Mouse (Mus musculus): ENCODE results near the gene Stra6.

The Stra6 gene

DNA sequence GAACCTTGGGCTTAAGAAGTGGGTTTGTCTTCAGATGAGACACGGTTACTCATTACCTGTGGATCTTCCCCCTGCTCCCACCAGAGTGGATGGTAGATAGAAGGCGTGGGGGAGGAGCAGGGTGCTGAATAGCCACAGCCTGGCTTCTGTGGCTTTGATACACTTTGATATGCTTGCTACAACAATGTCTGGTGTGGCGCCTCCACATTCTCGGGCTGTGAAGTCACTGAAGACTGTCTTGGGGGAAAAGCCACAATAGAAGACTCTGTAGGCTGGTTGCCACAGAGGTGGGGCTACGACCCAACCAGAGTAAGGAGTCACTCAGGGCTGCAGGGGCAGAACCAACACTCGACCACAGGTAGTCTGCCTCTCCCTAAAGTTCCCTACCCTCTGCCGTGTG lies 68.1 kb downstream of the Stra6 start:
- DNase-seq (ENCODE audit: low spot score in 2 of 2): no peak

GRCm38 (mm10) chr9:58133893-58134884 lies 70.6 kb downstream of the Stra6 start:
- DNase-seq (ENCODE audit: low spot score in 2 of 2): no peak

DNA sequence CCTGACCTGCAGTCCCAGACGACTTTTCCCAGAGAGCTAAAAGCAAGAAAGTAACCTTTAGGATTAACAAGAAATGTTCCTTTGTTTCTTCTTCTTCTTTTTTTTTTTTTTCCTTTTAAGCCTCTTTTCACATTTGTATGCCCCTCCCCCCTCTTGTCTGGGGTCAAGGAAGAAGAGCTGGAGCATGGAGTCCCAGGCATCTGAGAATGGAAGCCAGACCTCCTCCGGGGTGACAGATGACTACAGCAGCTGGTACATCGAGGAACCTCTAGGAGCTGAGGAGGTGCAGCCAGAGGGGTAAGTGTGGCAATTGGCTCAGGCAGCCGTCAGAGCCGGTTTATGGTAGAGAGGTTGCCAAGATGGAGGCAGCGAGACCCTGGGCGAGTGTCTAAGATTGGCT lies 71.3 kb downstream of the Stra6 start:
- no peak for DNase-seq (ENCODE audit: low spot score in 2 of 2)

DNA sequence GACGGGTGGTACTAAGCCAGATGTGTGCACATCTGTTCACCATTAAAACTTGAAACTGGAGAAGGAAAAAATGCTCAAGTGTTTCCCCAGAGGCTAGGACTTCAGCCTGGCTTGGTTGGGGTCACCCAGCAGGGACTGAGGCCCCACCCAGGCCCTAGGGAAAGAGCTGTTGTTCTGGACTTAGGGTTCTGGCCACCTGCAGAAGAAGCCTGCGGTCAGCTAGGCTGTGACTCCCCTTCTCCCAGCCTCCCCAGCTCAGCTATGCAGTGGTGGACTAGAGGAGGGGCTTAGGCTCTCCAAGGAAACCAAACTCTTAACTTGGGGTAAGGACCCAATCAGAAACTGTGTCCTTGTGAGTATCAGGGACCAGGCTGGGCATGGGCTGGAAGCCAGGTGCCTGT lies 72.3 kb downstream of the Stra6 start:
- no peak for DNase-seq (ENCODE audit: low spot score in 2 of 2)

- no peak for DNase-seq (ENCODE audit: low spot score in 2 of 2)
Measured at GRCm38 (mm10) chr9:58139947-58140346, 76.4 kb downstream of the Stra6 start.

GRCm38 (mm10) chr9:58143419-58143818 lies 79.8 kb downstream of the Stra6 start:
- no peak for DNase-seq (ENCODE audit: low spot score in 2 of 2)

- DNase-seq (ENCODE audit: low spot score in 2 of 2): no peak
Measured at GRCm38 (mm10) chr9:58144664-58145063, 81.1 kb downstream of the Stra6 start.

GRCm38 (mm10) chr9:58145417-58145816 lies 81.8 kb downstream of the Stra6 start:
- no peak for DNase-seq (ENCODE audit: low spot score in 2 of 2)

- no peak for DNase-seq (ENCODE audit: low spot score in 2 of 2)
Measured at GRCm38 (mm10) chr9:58148806-58149205, 85.2 kb downstream of the Stra6 start.

DNA sequence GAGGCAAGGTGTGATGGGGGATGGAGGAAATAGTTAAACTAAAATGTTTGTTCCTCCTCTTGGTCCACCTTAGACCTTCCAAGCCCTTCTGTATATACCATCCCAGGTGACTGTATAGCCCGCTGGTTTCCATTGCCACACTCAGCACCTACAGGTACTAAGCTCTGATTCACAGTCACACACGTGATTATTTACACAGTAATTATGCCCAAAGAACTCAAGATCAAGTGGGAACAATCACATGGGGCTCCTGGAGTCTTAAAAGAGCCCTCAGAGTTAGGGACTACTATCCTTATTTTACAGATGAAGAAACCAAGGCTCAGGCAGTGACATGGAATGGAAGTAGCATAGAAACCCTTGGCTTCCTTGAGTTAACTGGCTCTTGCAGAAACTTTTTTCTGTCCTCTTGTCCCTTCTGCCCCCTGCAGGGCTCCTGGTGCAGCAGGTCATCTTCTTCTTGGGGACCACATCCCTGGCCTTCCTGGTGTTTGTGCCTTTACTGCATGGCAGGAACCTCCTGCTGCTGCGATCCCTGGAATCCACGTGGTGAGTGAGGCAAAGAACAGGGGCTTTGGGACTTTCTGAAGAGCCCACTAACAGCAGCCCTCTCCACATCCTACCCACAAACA lies 87.3 kb downstream of the Stra6 start:
- DNase-seq (ENCODE audit: low spot score in 2 of 2): no peak

- DNase-seq (ENCODE audit: low spot score in 2 of 2): no peak
Measured at GRCm38 (mm10) chr9:58153095-58153494, 89.5 kb downstream of the Stra6 start.

- peak in 1 of 2 experiments; percentile 26 for DNase-seq (ENCODE audit: low spot score in 2 of 2)
Measured at GRCm38 (mm10) chr9:58155366-58155765, 91.8 kb downstream of the Stra6 start.

GRCm38 (mm10) chr9:58156819-58157560 lies 93.4 kb downstream of the Stra6 start:
- DNase-seq (ENCODE audit: low spot score in 2 of 2): no peak

DNA sequence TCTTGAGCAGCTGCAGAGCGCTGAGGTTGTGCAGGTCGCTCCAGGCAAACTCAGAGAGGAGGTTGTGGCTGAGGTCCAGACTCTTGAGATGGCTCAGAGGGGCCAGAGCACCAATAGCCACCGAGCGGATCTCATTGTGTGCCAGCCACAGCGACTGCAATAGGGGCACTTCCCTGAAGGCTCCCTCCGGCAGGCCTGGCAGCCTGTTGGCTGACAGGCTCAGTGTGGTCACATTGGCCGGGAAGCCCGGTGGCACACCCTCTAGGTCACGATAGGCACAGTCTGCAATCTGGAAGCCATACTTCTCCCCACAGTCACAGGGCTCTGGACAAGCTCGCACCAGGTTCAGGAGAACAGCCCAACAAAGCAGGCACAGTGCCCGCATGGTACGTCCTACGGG lies 94.2 kb downstream of the Stra6 start:
- DNase-seq (ENCODE audit: low spot score in 2 of 2): no peak

- no peak for DNase-seq (ENCODE audit: low spot score in 2 of 2)
Measured at GRCm38 (mm10) chr9:58158541-58159311, 95.1 kb downstream of the Stra6 start.

- DNase-seq (ENCODE audit: low spot score in 2 of 2): no peak
Measured at GRCm38 (mm10) chr9:58159855-58160254, 96.3 kb downstream of the Stra6 start.

DNA sequence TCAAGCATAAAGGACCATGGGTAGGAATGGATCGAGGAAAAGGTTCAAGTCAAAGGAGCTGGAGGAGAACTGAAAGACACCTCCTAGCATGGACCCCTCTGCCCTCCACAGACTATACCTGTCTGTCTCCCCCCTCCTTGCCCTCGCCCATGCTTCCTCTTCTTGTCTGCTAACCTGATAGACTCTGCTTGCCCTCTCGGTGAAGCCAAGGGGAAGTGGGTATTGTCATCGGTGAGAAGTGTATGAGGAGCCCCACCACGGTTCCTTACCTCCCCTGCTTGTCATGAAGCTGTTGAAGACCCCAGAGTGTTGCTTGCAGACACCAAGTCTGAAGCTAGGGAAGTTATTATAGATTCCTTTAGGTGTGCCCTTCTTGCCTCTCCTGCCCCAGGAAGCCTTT lies 96.7 kb downstream of the Stra6 start:
- DNase-seq (ENCODE audit: low spot score in 2 of 2): no peak

GRCm38 (mm10) chr9:58162173-58162572 lies 98.6 kb downstream of the Stra6 start:
- DNase-seq (ENCODE audit: low spot score in 2 of 2): no peak

DNA sequence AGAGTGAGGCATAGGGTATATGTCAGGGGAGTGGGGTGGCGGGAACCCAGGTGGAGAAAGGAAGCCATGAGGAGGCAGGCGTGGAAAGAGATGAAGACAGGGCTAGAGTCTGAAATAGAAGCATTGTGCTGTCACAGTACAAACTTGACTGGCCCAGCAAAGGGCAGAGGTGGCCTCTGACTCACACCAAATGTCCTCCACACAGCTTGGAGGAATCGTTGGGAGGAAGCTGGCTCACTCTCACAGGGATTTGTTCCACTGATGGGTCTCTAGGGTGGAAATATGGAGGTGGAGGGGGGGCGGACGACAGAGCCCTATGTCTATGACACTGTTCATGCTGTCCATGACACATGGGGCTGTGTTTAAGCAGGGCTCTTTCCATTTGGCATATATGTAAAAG lies 99.6 kb downstream of the Stra6 start:
- DNase-seq (ENCODE audit: low spot score in 2 of 2): no peak

DNA sequence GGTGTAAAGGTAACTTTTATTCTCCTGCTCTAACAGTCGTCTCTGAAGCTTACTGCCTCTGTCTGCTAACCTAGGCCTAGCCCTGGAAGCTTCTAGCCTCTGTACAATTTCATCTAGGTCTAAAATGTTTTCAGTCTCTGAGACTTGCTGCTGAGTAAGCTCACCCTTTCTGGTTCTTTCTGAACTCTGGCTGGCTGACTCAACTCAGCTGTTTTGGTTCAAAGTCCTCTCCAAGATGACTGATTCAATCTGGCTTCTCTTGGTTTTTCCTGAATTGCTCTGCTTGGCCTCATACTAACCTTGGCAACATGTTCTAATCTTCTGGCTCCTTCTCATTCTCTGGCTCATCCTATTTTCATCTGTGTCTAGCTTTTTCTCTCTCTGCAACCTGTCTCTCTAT lies 102.2 kb downstream of the Stra6 start:
- no peak for DNase-seq (ENCODE audit: low spot score in 2 of 2)

- no peak for DNase-seq (ENCODE audit: low spot score in 2 of 2)
Measured at GRCm38 (mm10) chr9:58168880-58169279, 105.3 kb downstream of the Stra6 start.

GRCm38 (mm10) chr9:58169426-58169825 lies 105.8 kb downstream of the Stra6 start:
- DNase-seq (ENCODE audit: low spot score in 2 of 2): no peak

Data from spleen, postnatal 4 days (tissue).